Mouse (Mus musculus) heart, embryonic 12.5 days (tissue): ENCODE data around the gene Nrbp1. TPM values are rescaled to one million over a fixed set of nuclear protein-coding genes. Genes with fewer than 3 reads are reported as not detected.
A peak's percentile ranks its signal among the peaks of the same experiment; 100 is the strongest.

Source experiments
- ATAC-seq: fragments of 200-750 bp; cut with Nextera tagmentation; 2 replicates; pipeline ENCODE4 v1.8.0; 2017; ENCODE audit warnings: moderate TSS enrichment, moderate library complexity; ENCODE audit not compliant: insufficient number of reproducible peaks, low FRiP score
- H3K27ac ChIP-seq: fragments of 300-500 bp; sonication (generic); 2 replicates; pipeline ENCODE4 v1.5.1; 2016; ENCODE audit warnings: mild to moderate bottlenecking, moderate library complexity; ENCODE audit not compliant: poor library complexity, severe bottlenecking
- H3K27me3 ChIP-seq: fragments of 300-500 bp; sonication (generic); replicated peaks from 2 replicates; pipeline ENCODE4 v1.6.1; 2016; ENCODE audit warnings: mild to moderate bottlenecking, moderate library complexity
- H3K36me3 ChIP-seq: fragments of 300-500 bp; sonication (generic); 2 replicates; pipeline ENCODE4 v1.6.1; 2016; ENCODE audit warnings: mild to moderate bottlenecking, moderate library complexity
- H3K4me1 ChIP-seq: fragments of 300-500 bp; sonication (generic); replicated peaks from 2 replicates; pipeline ENCODE4 v1.6.1; 2016; ENCODE audit warnings: mild to moderate bottlenecking
- H3K4me2 ChIP-seq: fragments of 300-500 bp; sonication (generic); 2 replicates; pipeline ENCODE4 v1.6.1; 2016; ENCODE audit warnings: mild to moderate bottlenecking, moderate library complexity
- H3K4me3 ChIP-seq: fragments of 300-500 bp; sonication (generic); 2 replicates; pipeline ENCODE4 v1.5.1; 2016; ENCODE audit warnings: mild to moderate bottlenecking
- H3K9ac ChIP-seq: fragments of 300-500 bp; sonication (generic); 2 replicates; pipeline ENCODE4 v1.6.1; 2016; ENCODE audit warnings: mild to moderate bottlenecking, moderate library complexity
- H3K9me3 ChIP-seq: fragments of 300-500 bp; sonication (generic); replicated peaks from 2 replicates; pipeline ENCODE4 v1.6.1; 2016; ENCODE audit warnings: mild to moderate bottlenecking, moderate library complexity
- WGBS: fragments of 180-500 bp; shearing (Covaris S2); methylation state at CpG from one replicate; pipeline ENCODE4 v1.1.7; 2016; 5-methylcytosine and 5-hydroxymethylcytosine counted together
- polyA plus RNA-seq: library from polyadenylated mRNA; unstranded; fragments of >200 nt; fragmentation: Nextera tagmentation; extraction: Ambion mirVana; gene quantifications from 2 replicates; pipeline ENCODE4 v1.2.1, GENCODE M21; 2016

Nrbp1 gene
- polyA plus RNA-seq, 1 experiment from 2014 or later = 127 TPM

DNA sequence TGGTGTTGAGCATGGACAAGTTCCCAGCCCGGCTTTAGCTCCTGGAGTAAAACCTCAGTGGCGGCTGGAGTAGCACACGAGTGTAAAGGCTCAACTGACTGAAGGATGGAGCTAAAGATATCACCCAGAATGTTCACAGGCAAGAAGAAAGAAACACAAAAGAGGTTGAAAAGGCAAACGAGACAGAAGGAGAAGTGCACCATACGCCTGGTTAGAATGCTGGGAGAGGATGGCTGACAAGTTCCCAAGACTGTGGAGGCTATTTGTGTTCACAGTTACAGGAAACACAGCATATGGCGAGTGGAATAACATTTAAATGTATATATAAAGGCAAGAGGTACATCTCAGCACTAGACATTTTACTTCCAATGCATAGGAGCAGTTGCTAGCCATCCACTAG is 32.4 kb downstream of the Nrbp1 start:
- Histone ChIP-seq H3K9ac (no peak overlapping the region), H3K9me3 (no peaks in the 10 kb centered on the region), H3K27me3 (no peaks in the 10 kb centered on the region), H3K27ac (no peak overlapping the region), H3K4me1 (no peaks in the 10 kb centered on the region), H3K4me3 (no peak overlapping the region), H3K36me3 (peaks cover 73% of the 10 kb centered on the region), H3K4me2 (no peak overlapping the region)
- no peak for ATAC-seq
- 77% methylated on average over 6 of the region's 6 CpGs for WGBS

GRCm38 (mm10) chr5:31279245-31279988 is 38.8 kb downstream of the Nrbp1 start:
- Histone ChIP-seq H3K36me3 (peaks cover 84% of the 10 kb centered on the region), H3K27me3 (no peaks in the 10 kb centered on the region), H3K4me1 (no peaks in the 10 kb centered on the region), H3K9ac (no peak overlapping the region), H3K27ac (no peak overlapping the region), H3K9me3 (no peaks in the 10 kb centered on the region), H3K4me2 (no peak overlapping the region), H3K4me3 (no peak overlapping the region)
- 82% methylated on average over 20 of the region's 20 CpGs for WGBS
- ATAC-seq = no peak

- H3K9me3 ChIP-seq = no peaks in the 10 kb centered on the region
- no peak overlapping the region for H3K9ac ChIP-seq
- ATAC-seq = no peak
- no peak overlapping the region for H3K4me2 ChIP-seq
- peaks cover 43% of the 10 kb centered on the region for H3K36me3 ChIP-seq
- peaks cover 16% of the 10 kb centered on the region for H3K4me1 ChIP-seq
- no peaks in the 10 kb centered on the region for H3K27me3 ChIP-seq
- 61% methylated on average over 4 of the region's 4 CpGs for WGBS
- H3K27ac ChIP-seq = no peak overlapping the region
- no peak overlapping the region for H3K4me3 ChIP-seq
These were observed 47.6 kb downstream of the Nrbp1 start for GRCm38 (mm10) chr5:31288225-31288624.

GRCm38 (mm10) chr5:31288655-31289054 is 48.0 kb downstream of the Nrbp1 start:
- peaks cover 40% of the 10 kb centered on the region for H3K36me3 ChIP-seq
- H3K27me3 ChIP-seq = no peaks in the 10 kb centered on the region
- no peak overlapping the region for H3K9ac ChIP-seq
- H3K9me3 ChIP-seq = no peaks in the 10 kb centered on the region
- H3K4me2 ChIP-seq = no peak overlapping the region
- peaks cover 16% of the 10 kb centered on the region for H3K4me1 ChIP-seq
- no peak overlapping the region for H3K4me3 ChIP-seq
- no peak for ATAC-seq
- no peak overlapping the region for H3K27ac ChIP-seq
- WGBS = 79% methylated on average over 3 of the region's 3 CpGs

DNA sequence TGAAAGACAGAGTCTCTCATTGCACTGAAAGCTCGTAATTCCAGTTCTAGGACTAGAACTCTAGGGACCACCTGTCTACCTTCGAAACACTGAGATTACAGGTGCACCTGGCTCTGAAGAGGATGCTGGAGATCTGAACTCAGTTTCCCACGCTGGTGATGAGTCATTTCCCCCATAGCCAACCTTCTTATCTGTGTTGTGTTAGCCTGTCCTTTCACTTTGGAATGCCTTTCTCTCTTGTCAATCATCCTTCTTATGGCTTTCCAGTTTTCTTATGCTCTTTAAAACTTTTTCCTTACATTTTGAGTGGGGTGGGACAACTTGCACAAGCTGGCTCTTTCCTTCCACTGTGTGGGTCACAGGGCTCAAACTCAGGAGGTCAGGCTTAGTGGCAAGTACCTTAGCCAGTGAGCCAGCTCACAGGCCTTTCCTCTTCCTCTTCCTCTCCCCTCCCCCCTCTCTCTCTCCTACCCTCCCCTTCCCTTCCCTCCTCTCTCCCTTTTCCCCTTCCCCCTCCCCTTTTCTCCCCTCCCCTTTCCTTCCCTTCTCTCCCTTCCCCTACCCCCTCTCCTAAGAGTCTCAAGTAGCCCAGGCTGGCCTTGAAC is 49.1 kb downstream of the Nrbp1 start:
- no peak for ATAC-seq
- Histone ChIP-seq H3K36me3 (peaks cover 30% of the 10 kb centered on the region), H3K4me3 (peak overlapping the region; percentile 63; the same call in 1 of the 2 replicates), H3K9me3 (no peaks in the 10 kb centered on the region), H3K4me1 (peaks cover 20% of the 10 kb centered on the region), H3K4me2 (peak overlapping the region; percentile 87), H3K9ac (0 out of 2 replicates have a peak overlapping the region, but pooled peaks have one; percentile 84), H3K27me3 (no peaks in the 10 kb centered on the region), H3K27ac (no peak overlapping the region)
- WGBS = 55% methylated on average over 3 of the region's 3 CpGs

- ATAC-seq = peak; percentile 95
- H3K27me3 ChIP-seq = no peaks in the 10 kb centered on the region
These were observed 50.1 kb downstream of the Nrbp1 start, which contains the start of gene Ift172 for GRCm38 (mm10) chr5:31290521-31291360. Gene Ift172 (minus strand): TSS chr5:31291116.

DNA sequence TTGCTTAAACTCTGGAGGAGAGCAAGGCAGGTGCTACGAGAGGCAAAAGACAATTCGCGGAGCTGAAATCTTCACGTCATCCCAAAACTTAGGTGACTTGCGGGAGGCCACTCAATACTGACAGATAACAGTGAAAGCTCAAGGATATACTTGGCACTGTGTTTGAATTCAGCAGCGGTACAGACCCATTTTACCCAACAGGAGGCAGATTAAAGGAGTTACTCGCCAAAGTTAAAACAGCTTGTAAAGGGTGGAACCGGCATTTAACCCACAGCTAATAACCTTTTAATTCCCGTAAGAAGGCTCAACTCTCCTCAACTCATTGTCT is 50.7 kb downstream of the Nrbp1 start:
- Histone ChIP-seq H3K27ac (peak overlapping the region; percentile 67), H3K9ac (peak overlapping the region; percentile 66), H3K4me2 (peak overlapping the region; percentile 87), H3K4me1 (peaks cover 27% of the 10 kb centered on the region), H3K9me3 (no peaks in the 10 kb centered on the region), H3K27me3 (no peaks in the 10 kb centered on the region), H3K36me3 (peaks cover 15% of the 10 kb centered on the region), H3K4me3 (peak overlapping the region; percentile 63)
- WGBS = 5% methylated on average over 9 of the region's 9 CpGs
- ATAC-seq = no peak; the same call in none of the 2 replicates

More at GRCm38 (mm10) chr5:31290521-31291360, 50.1 kb downstream of the Nrbp1 start, which contains the start of gene Ift172:
- 4% methylated on average over 45 of the region's 45 CpGs for WGBS
- H3K4me2 ChIP-seq = peak within 1 kb of the TSS; percentile 87
- peak within 1 kb of the TSS; percentile 84 for H3K9ac ChIP-seq
- peak within 1 kb of the TSS; percentile 63 for H3K4me3 ChIP-seq
- peak within 1 kb of the TSS; percentile 67 for H3K27ac ChIP-seq
- H3K36me3 ChIP-seq = peaks cover 21% of the 10 kb centered on the region
- peaks cover 27% of the 10 kb centered on the region for H3K4me1 ChIP-seq
- no peaks in the 10 kb centered on the region for H3K9me3 ChIP-seq

GRCm38 (mm10) chr5:31294964-31295605 is 54.4 kb downstream of the Nrbp1 start:
- 4% methylated on average over 29 of the region's 29 CpGs for WGBS
- Histone ChIP-seq H3K4me3 (peak overlapping the region; percentile 86), H3K27ac (peak overlapping the region; percentile 49), H3K27me3 (no peaks in the 10 kb centered on the region), H3K36me3 (peaks cover 8% of the 10 kb centered on the region), H3K9me3 (no peaks in the 10 kb centered on the region), H3K4me1 (peaks cover 20% of the 10 kb centered on the region), H3K9ac (peak overlapping the region; percentile 96), H3K4me2 (peak overlapping the region; percentile 99)
- peak; percentile 22; the same call in 1 of the 2 replicates for ATAC-seq

DNA sequence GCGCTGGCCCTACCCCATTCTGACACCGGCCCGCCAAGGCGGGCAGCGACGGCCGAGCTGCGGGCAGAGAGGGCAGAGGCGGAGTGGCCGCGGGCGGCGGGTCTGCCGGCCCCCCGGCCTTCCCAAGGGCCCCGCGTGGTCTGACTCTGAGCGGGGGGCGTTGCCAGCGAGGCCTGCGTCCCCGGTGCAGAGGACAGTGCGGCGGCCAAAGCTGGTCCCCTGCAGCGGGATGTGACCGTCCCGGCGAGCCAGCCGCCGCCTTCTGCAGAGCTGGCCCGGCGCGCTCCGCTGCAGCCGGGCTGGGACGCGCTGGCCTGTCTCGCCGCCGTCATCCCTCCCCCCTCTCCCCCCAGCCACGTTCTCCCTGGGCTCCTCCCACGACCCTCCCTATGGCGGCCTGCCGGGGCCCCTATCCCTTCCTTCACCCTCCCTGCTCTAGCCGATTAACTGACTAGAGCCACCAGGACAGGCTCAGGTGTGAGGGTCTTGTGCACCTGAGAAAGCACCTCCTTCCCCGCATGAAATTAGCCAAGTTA is 55.0 kb downstream of the Nrbp1 start, which contains the start of gene Fndc4:
TSS of gene Fndc4 (minus strand) at position 475 of the 536 bp plus-strand sequence.
- peak within 1 kb of the TSS; percentile 96 for H3K9ac ChIP-seq
- H3K27me3 ChIP-seq = no peaks in the 10 kb centered on the region
- peak within 1 kb of the TSS; percentile 99 for H3K4me2 ChIP-seq
- H3K36me3 ChIP-seq = peaks cover 8% of the 10 kb centered on the region
- peak; percentile 30 for ATAC-seq
- H3K4me1 ChIP-seq = peaks cover 16% of the 10 kb centered on the region
- peak within 1 kb of the TSS; percentile 86 for H3K4me3 ChIP-seq
- under 1% methylated on average over 46 of the region's 46 CpGs for WGBS
- peak within 1 kb of the TSS; percentile 49 for H3K27ac ChIP-seq
- no peaks in the 10 kb centered on the region for H3K9me3 ChIP-seq

- Histone ChIP-seq H3K36me3 (peaks cover 8% of the 10 kb centered on the region), H3K4me1 (peaks cover 11% of the 10 kb centered on the region), H3K27me3 (no peaks in the 10 kb centered on the region), H3K27ac (no peak within 1 kb of the TSS), H3K9ac (no peak within 1 kb of the TSS), H3K4me3 (no peak within 1 kb of the TSS), H3K4me2 (no peak within 1 kb of the TSS; the same call in 1 of the 2 replicates), H3K9me3 (no peaks in the 10 kb centered on the region)
- 42% methylated on average over 13 of the region's 13 CpGs for WGBS
- ATAC-seq = no peak
These were observed 56.5 kb downstream of the Nrbp1 start, which contains the start of gene Gckr for GRCm38 (mm10) chr5:31297047-31297757. Gene Gckr (plus strand): TSS chr5:31297443.
